Mouse (Mus musculus): ENCODE results near the gene Cylc1. TPM values are rescaled to one million over a fixed set of nuclear protein-coding genes. Genes with fewer than 3 reads are reported as not detected.

Cylc1 gene
- not detected in 2 replicates for polyA plus RNA-seq (2015; fragmentation: Nextera tagmentation; extraction: Ambion mirVana)

GRCm38 (mm10) chrX:111110118-111110517, at the start of gene Cylc1:
Cylc1 (plus strand) TSS chrX:111110418.
- Histone ChIP-seq H3K4me1 (no peaks in the 10 kb centered on the region), H3K4me2 (no peak within 1 kb of the TSS), H3K9me3 (replicated peaks) (no peaks in the 10 kb centered on the region), H3K36me3 (no peaks in the 10 kb centered on the region), H3K27ac (no peak within 1 kb of the TSS), H3K4me3 (replicated peaks) (no peak within 1 kb of the TSS), H3K9ac (no peak within 1 kb of the TSS), H3K27me3 (no peaks in the 10 kb centered on the region)
- no peak for ATAC-seq (replicated peaks; ENCODE audit: low FRiP score)

- H3K4me1 ChIP-seq: no peaks in the 10 kb centered on the region
- H3K27ac ChIP-seq: no peak overlapping the region
- no peak overlapping the region for H3K4me2 ChIP-seq
- H3K36me3 ChIP-seq: no peaks in the 10 kb centered on the region
- WGBS: 85% methylated on average over 8 of the region's 8 CpGs
- no peaks in the 10 kb centered on the region for H3K27me3 ChIP-seq
- H3K9ac ChIP-seq: no peak overlapping the region
- H3K9me3 ChIP-seq (replicated peaks): no peaks in the 10 kb centered on the region
- H3K4me3 ChIP-seq (replicated peaks): no peak overlapping the region
- ATAC-seq (replicated peaks; ENCODE audit: low FRiP score): no peak
These were observed 31.5 kb upstream of the Cylc1 start for GRCm38 (mm10) chrX:111078680-111079079.

- H3K4me3 ChIP-seq (replicated peaks): no peak within 1 kb of the TSS
- H3K4me1 ChIP-seq: no peaks in the 10 kb centered on the region
- no peak for ATAC-seq (replicated peaks; ENCODE audit: low FRiP score)
- H3K9me3 ChIP-seq (replicated peaks): no peaks in the 10 kb centered on the region
- H3K27me3 ChIP-seq: no peaks in the 10 kb centered on the region
- H3K9ac ChIP-seq: no peak within 1 kb of the TSS
- no peaks in the 10 kb centered on the region for H3K36me3 ChIP-seq
- H3K27ac ChIP-seq: no peak within 1 kb of the TSS
- H3K4me2 ChIP-seq: no peak within 1 kb of the TSS
- 89% methylated on average over 3 of the region's 3 CpGs for WGBS
These were observed 57.8 kb downstream of the Cylc1 start, which contains the start of gene Gm10112 for GRCm38 (mm10) chrX:111168040-111168439. Gm10112 (plus strand) TSS chrX:111168340.

Other genes with a start within 250 kb of the Cylc1 start
- gene Gm10112, start 57.9 kb downstream of the Cylc1 start, polyA plus RNA-seq (2015; fragmentation: Nextera tagmentation; extraction: Ambion mirVana): not detected in 2 replicates